9 mouse cellular contexts compared by ENCODE assay signal in the genomic region with DNA sequence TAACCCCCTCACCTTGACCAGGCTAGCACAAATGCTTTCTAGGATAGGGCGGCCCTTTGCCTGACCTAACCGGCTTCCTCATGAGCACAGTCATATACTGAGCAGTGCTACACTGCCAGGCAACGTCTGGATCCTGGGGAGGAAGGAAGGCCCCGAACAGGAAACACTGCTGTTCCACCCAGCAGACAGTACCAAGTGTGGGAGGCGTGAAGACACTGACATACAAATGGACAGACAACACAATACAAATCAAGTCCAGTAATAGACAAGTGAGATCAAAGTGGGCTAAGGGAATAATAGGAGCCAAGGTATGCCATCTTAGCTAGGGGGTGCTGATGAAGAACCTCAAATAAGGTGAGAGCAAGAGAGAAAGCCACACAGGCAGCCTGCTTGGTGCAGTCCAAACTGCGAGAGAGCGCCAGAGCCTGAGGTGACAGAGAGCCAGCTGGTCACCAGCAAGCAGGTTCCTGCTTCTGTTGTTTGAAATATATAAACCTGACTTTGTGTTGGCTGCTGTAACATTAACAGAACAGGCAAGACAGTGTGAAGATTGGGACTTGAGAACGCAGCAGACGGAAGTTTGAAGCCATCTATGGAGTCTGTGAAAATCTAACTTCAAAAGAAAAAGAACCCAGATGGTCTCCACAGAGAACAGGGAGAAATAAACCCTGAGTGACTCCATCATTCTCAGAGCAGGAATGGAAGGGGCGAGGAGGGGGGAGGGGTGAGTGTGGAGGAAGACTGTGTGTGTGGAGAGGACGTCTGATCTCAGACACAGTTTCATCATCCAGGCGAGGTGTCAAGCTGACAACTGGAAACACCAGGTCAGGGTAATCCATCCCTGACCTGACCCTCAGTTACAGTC. TPM values are rescaled to one million over a fixed set of nuclear protein-coding genes. Genes with fewer than 3 reads are reported as not detected.
DNase-seq lines count a peak whose midpoint lies in the region; ATAC-seq and TF ChIP-seq lines count a peak whose summit lies in the region.
"Had no signal": no experiment of that assay in that cellular context is flagged by ENCODE, and none has a peak within 500 bp of the region (broad histone marks: within the 10 kb centered on the region; RNA-seq: fewer than 3 reads in every experiment).

No protein-coding gene starts in this region.

- H3K4me1 ChIP-seq in heart, embryonic 11.5 days (ENCODE audit: control insufficient read depth, insufficient read depth, low read length) = peaks cover 5% of the 10 kb centered on the region; the same call in 1 of the 2 replicates
- no peaks in the 10 kb centered on the region for H3K4me1 ChIP-seq in heart, postnatal 0 days (ENCODE audit: control insufficient read depth, insufficient read depth)
- H3K4me1 ChIP-seq in liver, embryonic 16.5 days (ENCODE audit: control insufficient read depth, low read depth, low read length) = no peaks in the 10 kb centered on the region
- peaks cover 14% of the 10 kb centered on the region for H3K4me1 ChIP-seq in forebrain, embryonic 10.5 days

- no peak overlapping the region for H3K4me3 ChIP-seq in heart, embryonic 11.5 days (ENCODE audit: low read depth, low read length)
- H3K4me3 ChIP-seq in heart, postnatal 0 days (ENCODE audit: low read depth, low read length) = no peak overlapping the region
- no peak overlapping the region for H3K4me3 ChIP-seq in liver, embryonic 16.5 days (ENCODE audit: low read depth, low read length)
- H3K4me3 ChIP-seq in forebrain, embryonic 10.5 days = no peak overlapping the region

- no peak for ATAC-seq in heart, embryonic 11.5 days (replicated peaks; ENCODE audit: insufficient number of reproducible peaks, low FRiP score, low TSS enrichment)
- ATAC-seq in activated CD4-positive, CD25-positive, alpha-beta regulatory T cell, adult 4 months = peak; percentile 92
- ATAC-seq in heart, postnatal 0 days (ENCODE audit: insufficient read depth, low read depth) = peak; percentile 73
- peak; percentile 56; the same call in 1 of the 2 replicates for ATAC-seq in liver, embryonic 16.5 days (ENCODE audit: low read depth)

- no peaks in the 10 kb centered on the region for H3K27me3 ChIP-seq in heart, embryonic 11.5 days (ENCODE audit: control insufficient read depth, insufficient read depth, low read length)
- no peaks in the 10 kb centered on the region for H3K27me3 ChIP-seq in heart, postnatal 0 days (ENCODE audit: control insufficient read depth, insufficient read depth, low read length)
- H3K27me3 ChIP-seq in liver, embryonic 16.5 days (ENCODE audit: control insufficient read depth, insufficient read depth, low read depth, low read length) = no peaks in the 10 kb centered on the region
- H3K27me3 ChIP-seq in forebrain, embryonic 10.5 days (ENCODE audit: poor library complexity, severe bottlenecking) = no peaks in the 10 kb centered on the region

- H3K27ac ChIP-seq in heart, embryonic 11.5 days (ENCODE audit: low read depth, low read length) = no peak overlapping the region
- peak overlapping the region; percentile 20; the same call in 1 of the 2 replicates for H3K27ac ChIP-seq in heart, postnatal 0 days (ENCODE audit: low read depth)
- H3K27ac ChIP-seq in liver, embryonic 16.5 days (ENCODE audit: low read length) = no peak overlapping the region
- no peak overlapping the region; the same call in 1 of the 2 replicates for H3K27ac ChIP-seq in forebrain, embryonic 10.5 days

- 69% methylated on average over 12 of the region's 12 CpGs for WGBS in heart, embryonic 11.5 days (ENCODE audit: insufficient replicate concordance)
- WGBS in heart, postnatal 0 days = 68% methylated on average over 12 of the region's 12 CpGs
- WGBS in liver, embryonic 16.5 days (ENCODE audit: insufficient replicate concordance) = 39% methylated on average over 12 of the region's 12 CpGs
- 85% methylated on average over 12 of the region's 12 CpGs for WGBS in forebrain, embryonic 10.5 days

- H3K4me2 ChIP-seq in heart, embryonic 11.5 days = no peak overlapping the region
- no peak overlapping the region; the same call in 1 of the 2 replicates for H3K4me2 ChIP-seq in heart, postnatal 0 days (ENCODE audit: low read depth, low read length)
- no peak overlapping the region for H3K4me2 ChIP-seq in liver, embryonic 16.5 days (ENCODE audit: low read depth, low read length)

- TF ChIP-seq EP300 in heart, postnatal 0 days (IDR thresholded peaks at IDR 0.05; ENCODE audit: low read depth) = no peak

- H3K9ac ChIP-seq in heart, embryonic 11.5 days (ENCODE audit: low read depth, low read length) = no peak overlapping the region
- no peak overlapping the region for H3K9ac ChIP-seq in heart, postnatal 0 days (replicated peaks; ENCODE audit: low read depth, low read length)
- no peak overlapping the region for H3K9ac ChIP-seq in liver, embryonic 16.5 days (ENCODE audit: low read depth, low read length)

- no peaks in the 10 kb centered on the region for H3K36me3 ChIP-seq in heart, embryonic 11.5 days (ENCODE audit: control insufficient read depth, insufficient read depth, low read length)
- peaks cover 3% of the 10 kb centered on the region; the same call in 1 of the 2 replicates for H3K36me3 ChIP-seq in heart, postnatal 0 days (replicated peaks; ENCODE audit: control insufficient read depth, insufficient read depth, low read length)
- peaks cover 7% of the 10 kb centered on the region for H3K36me3 ChIP-seq in liver, embryonic 16.5 days (ENCODE audit: control insufficient read depth, insufficient read depth)
- H3K36me3 ChIP-seq in forebrain, embryonic 10.5 days (replicated peaks) = peaks cover 63% of the 10 kb centered on the region

- H3K9me3 ChIP-seq in heart, embryonic 11.5 days (replicated peaks; ENCODE audit: control insufficient read depth, low read length) = no peaks in the 10 kb centered on the region
- no peaks in the 10 kb centered on the region for H3K9me3 ChIP-seq in heart, postnatal 0 days (replicated peaks; ENCODE audit: control insufficient read depth, low read length)
- no peaks in the 10 kb centered on the region for H3K9me3 ChIP-seq in liver, embryonic 16.5 days (replicated peaks; ENCODE audit: control insufficient read depth, low read length)
- H3K9me3 ChIP-seq in forebrain, embryonic 10.5 days = no peaks in the 10 kb centered on the region

- DNase-seq in heart, adult 18-20 months = peak; percentile 24 to 57
- DNase-seq in heart, postnatal 0 days (ENCODE audit: low spot score) = no peak
- peak; percentile 57 to 69 for DNase-seq in thymus, postnatal 36 days
- no peak for DNase-seq in layer of hippocampus, postnatal 36 days
- DNase-seq in forebrain, embryonic 10.5 days (ENCODE audit: extremely low spot score, low spot score) = no peak

- no peak for TF ChIP-seq CTCF in heart, postnatal 0 days (IDR thresholded peaks at IDR 0.05; ENCODE audit: low read depth)

RNA-seq across cellular contexts. Expression of gene Tecta, which starts 28.6 kb away (rescaled TPM):
- total RNA-seq in heart, adult 18-20 months (2021) = not detected
- polyA plus RNA-seq in heart, embryonic 11.5 days (2014; fragmentation: Nextera tagmentation; extraction: Ambion mirVana) = 0.07 TPM in 1 of 2 replicates, not detected in the other
- not detected for polyA plus RNA-seq in activated CD4-positive, CD25-positive, alpha-beta regulatory T cell, adult 4 months (2017; shearing (Covaris generic))
- 0.19 TPM in 1 of 2 replicates, not detected in the other for total RNA-seq in heart, postnatal 0 days (2014; rRNA removed; ENCODE audit: low replicate concordance)
- polyA plus RNA-seq in heart, postnatal 0 days (2015; fragmentation: Nextera tagmentation; extraction: Ambion mirVana) = 0.01 and 0.04 TPM in 2 replicates
- 0.02 and 0.14 TPM in 2 replicates for polyA plus RNA-seq in liver, embryonic 16.5 days (2015; fragmentation: Nextera tagmentation; extraction: Ambion mirVana)
- total RNA-seq in layer of hippocampus, postnatal 36 days (2021) = under 1 TPM; 0.48 to 0.55 TPM
- polyA plus RNA-seq in forebrain, embryonic 10.5 days (2016; fragmentation: Nextera tagmentation; extraction: Ambion mirVana) = 0.02 and 0.04 TPM in 2 replicates
- total RNA-seq: MEL had no signal

Comparison
In these comparisons a context has a peak if more than half of its experiments do, and no peak if none do; other contexts are left out.
1. DNase-seq: peak in heart, adult 18-20 months (2 of 2) and thymus, postnatal 36 days (2 of 2); none in heart, postnatal 0 days (single experiment), layer of hippocampus, postnatal 36 days (0 of 2) and forebrain, embryonic 10.5 days (single experiment).